ENCODE assay signal across 10 mouse cellular contexts in genomic region chr5:65478224-65478623, GRCm38 (mm10). TPM values are rescaled to one million over a fixed set of nuclear protein-coding genes. Genes with fewer than 3 reads are reported as not detected.
DNase-seq lines count a peak whose midpoint lies in the region; ATAC-seq and TF ChIP-seq lines count a peak whose summit lies in the region.
"Had no signal": no experiment of that assay in that cellular context is flagged by ENCODE, and none has a peak within 500 bp of the region (broad histone marks: within the 10 kb centered on the region; RNA-seq: fewer than 3 reads in every experiment).

No protein-coding gene starts in this region.

- no peak for ATAC-seq in inflammation-experienced regulatory T-cells, adult 6 months

- no peak overlapping the region for H3K4me3 ChIP-seq in left cerebral cortex, adult 2 months
- H3K4me3 ChIP-seq: erythroblast, embryonic 14.5 days had no signal

- DNase-seq in adrenal gland, postnatal 14 days, result peak; percentile 45
- no peak for DNase-seq in adrenal gland, adult 8-10 months
- no peak for DNase-seq in left cerebral cortex, adult 2 months (ENCODE audit: extremely low spot score in 1 of 2, low spot score in 2 of 2)
- DNase-seq in left cerebral cortex, adult 9 months (ENCODE audit: low spot score in 2 of 2), result no peak
- DNase-seq in cerebellum, adult 9-10 months, result peak; percentile 45
- DNase-seq in lung, postnatal 14 days, result peak; percentile 45
- DNase-seq in yolk sac, embryonic 10.5 days (ENCODE audit: low spot score), result no peak

- peak; percentile 38 for TF ChIP-seq CTCF in left cerebral cortex, adult 2 months (IDR thresholded peaks at IDR 0.05)

- intact Hi-C loops in left cerebral cortex, adult 2 months (cut with DNase I), result no loop called here

- H3K27ac ChIP-seq in left cerebral cortex, adult 2 months, result no peak overlapping the region
- H3K27ac ChIP-seq: macrophage had no signal

RNA-seq across cellular contexts. Expression of gene Gm43552, which starts 14.4 kb away (rescaled TPM):
- total RNA-seq in adrenal gland, postnatal 14 days (2021), result not detected in 2 replicates
- total RNA-seq in adrenal gland, adult 8-10 months (2022), result 10 to 100 TPM in 1 of 4 experiments, 1 to 10 TPM in 2, not detected in 1; 3.6 to 12.4 (median 6.2) TPM
- not detected for total RNA-seq in left cerebral cortex, adult 2 months (2021)
- not detected for polyA plus RNA-seq in inflammation-experienced regulatory T-cells, adult 6 months (2017; shearing (Covaris generic))
- polyA plus RNA-seq: erythroblast, embryonic 14.5 days; macrophage had no signal

RNA-seq across cellular contexts. Expression of gene Ugdh, which starts 42.5 kb away (rescaled TPM):
- 47.7 and 48.7 TPM in 2 replicates for total RNA-seq in adrenal gland, postnatal 14 days (2021)
- total RNA-seq in adrenal gland, adult 8-10 months (2022), result 10 to 100 TPM; 68.1 to 84.6 (median 74.7) TPM
- total RNA-seq in left cerebral cortex, adult 2 months (2021), result 10 to 100 TPM; 25.2 to 30.1 TPM
- 10 to 100 TPM; 15.4 to 16.6 (median 15.8) TPM for polyA plus RNA-seq in inflammation-experienced regulatory T-cells, adult 6 months (2017; shearing (Covaris generic))

RNA-seq across cellular contexts. Expression of gene Smim14, which starts 58.8 kb away (rescaled TPM):
- total RNA-seq in adrenal gland, postnatal 14 days (2021), result 133 and 149 TPM in 2 replicates
- 100 to 1,000 TPM; 187 to 201 (median 193) TPM for total RNA-seq in adrenal gland, adult 8-10 months (2022)
- 100 to 1,000 TPM; 156 to 163 TPM for total RNA-seq in left cerebral cortex, adult 2 months (2021)
- 100 to 1,000 TPM in 2 of 3 experiments, 10 to 100 TPM in 1; 54.0 to 162 (median 147) TPM for polyA plus RNA-seq in inflammation-experienced regulatory T-cells, adult 6 months (2017; shearing (Covaris generic))

RNA-seq across cellular contexts. Expression of gene Ube2k, which starts 58.8 kb away (rescaled TPM):
- 107 and 112 TPM in 2 replicates for total RNA-seq in adrenal gland, postnatal 14 days (2021)
- 10 to 100 TPM; 65.6 to 84.9 (median 75.1) TPM for total RNA-seq in adrenal gland, adult 8-10 months (2022)
- total RNA-seq in left cerebral cortex, adult 2 months (2021), result 100 to 1,000 TPM; 117 to 124 TPM
- 100 to 1,000 TPM in 2 of 3 experiments, 10 to 100 TPM in 1; 97.7 to 133 (median 119) TPM for polyA plus RNA-seq in inflammation-experienced regulatory T-cells, adult 6 months (2017; shearing (Covaris generic))

Comparison
In these comparisons a context has a peak if more than half of its experiments do, and no peak if none do; other contexts are left out.
1. DNase-seq: peak in adrenal gland, postnatal 14 days (single experiment), cerebellum, adult 9-10 months (single experiment) and lung, postnatal 14 days (single experiment); none in adrenal gland, adult 8-10 months (single experiment), left cerebral cortex, adult 2 months (0 of 2), left cerebral cortex, adult 9 months (0 of 2) and yolk sac, embryonic 10.5 days (single experiment).